Mouse (Mus musculus) forebrain, embryonic 14.5 days (tissue): ENCODE data around the gene Ffar2. TPM values are rescaled to one million over a fixed set of nuclear protein-coding genes. Genes with fewer than 3 reads are reported as not detected.

Source experiments
- ATAC-seq: fragments of 200-750 bp; cut with Nextera tagmentation; 2 replicates; pipeline ENCODE4 v1.8.0; 2017; ENCODE audit warnings: mild to moderate bottlenecking, moderate library complexity
- DNase-seq: peaks from one replicate; pipeline ENCODE4 v3.0.0-alpha.2; 2015; ENCODE audit warnings: low spot score
- H3K27ac ChIP-seq: fragments of 300-500 bp; sonication (generic); 2 replicates; pipeline ENCODE4 v1.5.1; 2014; ENCODE audit warnings: low read depth, mild to moderate bottlenecking, control low read depth, low read length, moderate library complexity
- H3K27me3 ChIP-seq: fragments of 300-500 bp; sonication (generic); replicated peaks from 2 replicates; pipeline ENCODE4 v1.6.1; 2014; ENCODE audit warnings: low read length, control low read depth, mixed read lengths; ENCODE audit not compliant: control insufficient read depth, insufficient read depth
- H3K36me3 ChIP-seq: fragments of 300-500 bp; sonication (generic); 2 replicates; pipeline ENCODE4 v1.6.1; 2014; ENCODE audit warnings: low read length, control low read depth; ENCODE audit not compliant: control insufficient read depth, insufficient read depth
- H3K4me1 ChIP-seq: fragments of 300-500 bp; sonication (generic); 2 replicates; pipeline ENCODE4 v1.6.1; 2014; ENCODE audit warnings: antibody characterized with exemption, low read length, control low read depth; ENCODE audit not compliant: control insufficient read depth, insufficient read depth
- H3K4me2 ChIP-seq: fragments of 300-500 bp; sonication (generic); 2 replicates; pipeline ENCODE4 v1.6.1; 2014; ENCODE audit warnings: mild to moderate bottlenecking, control low read depth, low read length
- H3K4me3 ChIP-seq: fragments of 300-500 bp; sonication (generic); 2 replicates; pipeline ENCODE4 v1.5.1; 2014; ENCODE audit warnings: low read depth, low read length, control low read depth
- H3K9ac ChIP-seq: fragments of 300-500 bp; sonication (generic); 2 replicates; pipeline ENCODE4 v1.6.1; 2014; ENCODE audit warnings: mild to moderate bottlenecking, low read length, control low read depth, moderate library complexity
- H3K9me3 ChIP-seq: fragments of 300-500 bp; sonication (generic); replicated peaks from 2 replicates; pipeline ENCODE4 v1.6.1; 2016; ENCODE audit warnings: low read length, control low read depth, mixed read lengths; ENCODE audit not compliant: control insufficient read depth
- WGBS: fragments of 180-500 bp; shearing (Covaris S2); extraction: QIAGEN DNeasy Blood & Tissue Kit; methylation state at CpG from one replicate; pipeline ENCODE4 v1.1.7; 2014; 5-methylcytosine and 5-hydroxymethylcytosine counted together
- polyA plus RNA-seq: library from polyadenylated mRNA; unstranded; fragments of >200 nt; fragmentation: Nextera tagmentation; extraction: Ambion mirVana; gene quantifications from 2 replicates; pipeline ENCODE4 v1.2.1, GENCODE M21; 2014

The Ffar2 gene
- polyA plus RNA-seq: 0.11 and 0.46 TPM in 2 replicates

DNA sequence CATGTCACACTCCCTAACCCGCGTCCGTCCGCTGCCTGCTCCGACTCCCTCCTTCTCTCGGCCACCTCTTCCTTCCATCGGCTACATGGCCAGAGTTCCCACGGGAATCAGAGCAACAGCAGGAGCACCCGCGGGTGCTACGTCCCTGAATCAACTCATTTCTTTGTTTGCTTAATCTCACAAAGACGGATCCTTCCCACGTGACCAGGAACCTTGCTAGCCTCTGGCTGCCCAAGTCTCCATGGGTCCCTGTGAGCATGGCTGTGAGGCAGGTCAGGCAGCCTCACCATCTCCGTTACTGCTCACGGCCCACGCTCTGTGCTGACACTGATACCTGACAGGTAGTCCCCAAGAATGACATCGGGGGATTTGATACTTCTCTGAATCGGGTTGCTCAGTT is at the start of gene Ffar2:
TSS of gene Ffar2 (minus strand) at position 101 of the 400 bp plus-strand sequence.
- Histone ChIP-seq H3K27ac (no peak within 1 kb of the TSS), H3K9me3 (no peaks in the 10 kb centered on the region), H3K4me3 (no peak within 1 kb of the TSS), H3K9ac (no peak within 1 kb of the TSS), H3K4me1 (no peaks in the 10 kb centered on the region), H3K36me3 (no peaks in the 10 kb centered on the region), H3K27me3 (no peaks in the 10 kb centered on the region), H3K4me2 (no peak within 1 kb of the TSS)
- WGBS: 92% methylated on average over 18 of the region's 18 CpGs
- ATAC-seq (no peak), DNase-seq (no peak)

DNA sequence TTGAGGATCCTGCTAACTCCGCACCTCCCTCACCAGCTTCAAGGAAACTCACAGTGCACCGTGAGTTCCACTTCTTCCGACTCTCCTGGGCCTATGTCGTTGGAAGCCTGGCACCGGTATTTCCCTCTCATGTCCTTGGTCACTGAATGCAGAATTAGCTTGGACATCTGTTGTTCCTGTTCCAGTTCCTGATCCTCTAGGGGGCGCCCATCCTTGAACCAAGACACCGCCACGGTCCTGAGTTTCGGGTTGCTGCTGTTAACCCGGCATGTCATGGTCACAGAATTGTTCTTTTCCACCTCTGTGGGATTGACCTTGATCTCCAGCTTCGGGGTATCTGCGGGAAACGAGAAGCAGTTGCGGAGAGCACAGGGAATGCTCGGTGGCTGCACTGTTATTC is 49.5 kb upstream of the Ffar2 start:
- no peak overlapping the region for H3K4me3 ChIP-seq
- no peaks in the 10 kb centered on the region for H3K36me3 ChIP-seq
- no peak overlapping the region for H3K4me2 ChIP-seq
- H3K27me3 ChIP-seq: no peaks in the 10 kb centered on the region
- no peak overlapping the region for H3K27ac ChIP-seq
- no peaks in the 10 kb centered on the region for H3K4me1 ChIP-seq
- ATAC-seq (no peak), DNase-seq (peak; percentile 64)
- no peaks in the 10 kb centered on the region for H3K9me3 ChIP-seq
- WGBS: 31% methylated on average over 15 of the region's 15 CpGs
- H3K9ac ChIP-seq: no peak overlapping the region

DNA sequence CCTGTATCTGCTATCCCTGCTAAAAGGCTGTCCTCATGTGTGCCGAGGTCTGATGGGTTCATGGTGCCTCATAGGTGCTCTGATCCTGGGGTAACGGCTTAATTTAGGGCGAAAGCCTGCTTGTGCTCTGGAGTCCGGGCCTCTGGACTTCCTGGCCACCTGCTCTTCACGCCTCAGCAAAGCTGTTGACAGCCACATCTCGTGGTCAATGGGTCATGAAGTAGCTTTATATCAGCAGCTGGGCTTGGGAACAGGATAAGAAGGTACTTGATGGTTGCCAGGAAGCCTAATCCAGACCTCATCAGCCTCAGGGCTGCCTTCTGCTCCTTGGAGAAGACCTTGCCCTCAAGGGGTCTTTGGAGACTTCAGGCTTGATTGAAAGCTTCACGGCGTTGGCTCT is 39.8 kb upstream of the Ffar2 start:
- H3K36me3 ChIP-seq: no peaks in the 10 kb centered on the region
- H3K27ac ChIP-seq: no peak overlapping the region
- no peak for ATAC-seq
- H3K4me1 ChIP-seq: no peaks in the 10 kb centered on the region
- H3K9me3 ChIP-seq: no peaks in the 10 kb centered on the region
- H3K4me2 ChIP-seq: no peak overlapping the region
- H3K27me3 ChIP-seq: no peaks in the 10 kb centered on the region
- 74% methylated on average over 8 of the region's 8 CpGs for WGBS
- H3K4me3 ChIP-seq: no peak overlapping the region
- H3K9ac ChIP-seq: no peak overlapping the region
- DNase-seq: no peak

DNA sequence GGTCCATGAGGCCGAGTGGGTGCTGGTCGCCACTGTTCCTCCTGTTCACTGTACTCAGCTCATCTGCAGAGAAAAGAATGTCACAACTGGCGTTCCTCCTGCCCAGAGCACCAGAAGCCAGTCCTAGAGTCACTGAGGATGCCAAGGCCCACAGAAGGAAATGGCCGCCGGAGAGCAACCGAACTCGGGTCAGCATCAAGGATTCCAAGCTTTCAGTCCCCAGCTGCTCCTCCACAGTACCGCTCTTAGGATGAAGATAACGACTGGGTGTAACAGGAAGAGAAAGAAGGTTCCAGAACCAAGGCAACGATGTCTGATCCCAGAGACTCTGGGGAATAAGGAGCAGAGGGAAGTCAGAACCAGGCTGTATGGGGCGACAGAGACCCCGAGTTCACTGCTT is 37.9 kb upstream of the Ffar2 start, which contains the start of gene Ffar1:
TSS of gene Ffar1 (minus strand) at position 101 of the 400 bp plus-strand sequence.
- 86% methylated on average over 12 of the region's 12 CpGs for WGBS
- no peak within 1 kb of the TSS for H3K27ac ChIP-seq
- DNase-seq (no peak), ATAC-seq (no peak)
- H3K4me2 ChIP-seq: no peak within 1 kb of the TSS
- H3K4me3 ChIP-seq: no peak within 1 kb of the TSS
- no peaks in the 10 kb centered on the region for H3K9me3 ChIP-seq
- H3K36me3 ChIP-seq: no peaks in the 10 kb centered on the region
- H3K4me1 ChIP-seq: no peaks in the 10 kb centered on the region
- H3K27me3 ChIP-seq: no peaks in the 10 kb centered on the region
- H3K9ac ChIP-seq: no peak within 1 kb of the TSS

DNA sequence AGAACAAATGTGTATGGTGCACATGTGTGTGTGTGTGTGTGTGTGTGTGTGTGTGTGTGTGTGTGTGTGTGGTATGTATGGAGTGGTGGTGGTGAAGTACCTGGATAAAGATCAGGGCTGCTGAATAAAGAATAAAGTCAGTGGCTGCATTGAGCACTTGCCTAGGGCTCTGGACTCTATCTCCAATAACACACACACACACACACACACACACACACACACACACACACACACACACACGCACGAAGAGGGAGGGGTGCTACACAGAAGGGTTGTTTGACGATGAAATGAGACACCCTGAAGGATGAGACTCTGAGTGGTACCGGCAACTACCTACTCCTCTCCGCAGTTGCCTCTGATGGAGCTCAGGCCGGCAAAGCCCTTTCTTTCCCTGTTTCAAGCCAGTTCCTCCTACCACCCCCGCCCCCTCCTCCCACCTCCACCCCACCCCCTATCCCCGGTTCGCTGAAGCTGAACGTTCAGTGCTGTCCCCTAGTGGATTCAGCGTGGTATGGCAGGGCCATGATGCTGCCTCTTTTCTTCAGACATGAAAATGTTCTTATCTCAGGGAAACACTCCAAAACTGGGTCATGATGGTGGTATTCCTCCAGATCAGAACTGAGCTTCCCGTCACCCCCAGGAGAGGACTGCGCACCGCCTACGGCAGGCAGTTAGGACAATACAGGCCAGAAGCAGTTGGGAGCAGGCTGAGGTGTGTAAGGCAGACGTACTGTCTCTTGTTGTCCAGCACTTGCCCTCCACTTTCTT is 36.2 kb upstream of the Ffar2 start:
- Histone ChIP-seq H3K27ac (no peak overlapping the region), H3K36me3 (no peaks in the 10 kb centered on the region), H3K9ac (peak overlapping the region; percentile 40; the same call in 1 of the 2 replicates), H3K4me3 (no peak overlapping the region), H3K27me3 (no peaks in the 10 kb centered on the region), H3K9me3 (no peaks in the 10 kb centered on the region), H3K4me1 (no peaks in the 10 kb centered on the region), H3K4me2 (peak overlapping the region; percentile 44)
- 7% methylated on average over 14 of the region's 16 CpGs for WGBS
- peak; percentile 86 for DNase-seq
- ATAC-seq: peak; percentile 66

DNA sequence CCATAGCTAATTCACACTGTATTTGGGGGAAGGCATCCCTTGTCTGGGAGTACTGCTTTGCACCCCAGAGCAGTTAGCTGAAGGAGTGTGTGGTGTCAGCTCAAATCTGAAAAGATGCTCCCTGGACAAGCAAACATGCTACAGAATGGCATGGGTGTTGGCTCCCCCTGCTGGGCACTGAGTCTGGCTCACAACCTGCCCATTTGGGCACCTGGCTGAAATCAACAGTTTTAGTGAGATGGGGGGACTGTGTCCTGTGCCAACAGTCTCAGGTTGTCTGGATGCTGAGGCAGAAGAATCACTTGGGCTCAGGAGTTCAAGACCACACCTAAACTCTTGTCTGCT is 35.7 kb upstream of the Ffar2 start:
- no peak overlapping the region for H3K27ac ChIP-seq
- DNase-seq: peak; percentile 76
- no peaks in the 10 kb centered on the region for H3K36me3 ChIP-seq
- H3K4me3 ChIP-seq: no peak overlapping the region
- H3K9me3 ChIP-seq: no peaks in the 10 kb centered on the region
- no peak overlapping the region for H3K9ac ChIP-seq
- H3K4me2 ChIP-seq: no peak overlapping the region; the same call in 1 of the 2 replicates
- H3K4me1 ChIP-seq: no peaks in the 10 kb centered on the region
- H3K27me3 ChIP-seq: no peaks in the 10 kb centered on the region
- ATAC-seq: peak; percentile 61; the same call in 1 of the 2 replicates

DNA sequence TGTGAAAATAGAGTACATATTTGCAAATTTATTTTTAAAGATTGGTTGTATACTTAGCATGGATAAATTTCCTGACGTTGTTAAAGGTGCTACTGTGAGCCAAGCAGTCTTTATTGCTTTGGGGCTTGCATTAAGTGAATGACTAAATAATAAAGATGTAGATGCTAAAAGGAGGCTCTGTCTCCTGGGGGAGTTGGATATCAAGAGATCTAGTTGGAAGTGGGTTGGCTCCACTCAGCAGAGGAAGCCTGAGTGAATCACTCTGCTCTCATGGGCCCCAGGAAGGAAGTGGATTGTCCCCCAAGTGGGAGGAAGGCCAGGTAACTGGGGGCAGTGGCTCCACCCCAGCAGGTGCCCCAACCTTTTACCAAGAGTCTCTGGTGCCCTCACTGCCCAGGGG is 34.2 kb upstream of the Ffar2 start:
- no peaks in the 10 kb centered on the region for H3K4me1 ChIP-seq
- no peak overlapping the region for H3K4me3 ChIP-seq
- no peak for DNase-seq
- H3K9me3 ChIP-seq: no peaks in the 10 kb centered on the region
- no peak overlapping the region for H3K9ac ChIP-seq
- H3K27me3 ChIP-seq: no peaks in the 10 kb centered on the region
- ATAC-seq: no peak
- no peak overlapping the region for H3K27ac ChIP-seq
- H3K36me3 ChIP-seq: no peaks in the 10 kb centered on the region
- H3K4me2 ChIP-seq: no peak overlapping the region
- 93% methylated on average over 1 of the region's 1 CpGs for WGBS

DNA sequence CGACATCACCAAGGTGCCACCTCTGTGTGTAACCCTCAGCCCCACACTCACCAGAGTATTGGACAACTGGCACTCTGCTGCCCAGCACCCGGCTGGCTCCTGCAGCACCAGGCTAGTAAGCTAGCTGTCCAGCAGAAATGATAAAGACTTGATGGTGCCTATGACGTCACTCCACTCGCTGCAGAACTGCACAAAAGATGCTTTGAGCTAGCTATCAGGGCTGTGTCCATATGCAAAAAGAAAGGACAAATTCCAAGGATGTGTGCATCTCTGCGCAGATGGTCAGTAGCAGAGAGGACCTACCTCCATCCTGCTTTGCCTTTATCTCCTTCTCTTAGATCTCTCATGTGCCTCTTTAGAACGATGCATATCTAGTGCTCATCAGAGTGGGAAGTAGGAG is 32.5 kb upstream of the Ffar2 start, which contains the start of gene Ffar3:
TSS of gene Ffar3 (minus strand) at position 101 of the 400 bp plus-strand sequence.
- ATAC-seq: no peak

DNA sequence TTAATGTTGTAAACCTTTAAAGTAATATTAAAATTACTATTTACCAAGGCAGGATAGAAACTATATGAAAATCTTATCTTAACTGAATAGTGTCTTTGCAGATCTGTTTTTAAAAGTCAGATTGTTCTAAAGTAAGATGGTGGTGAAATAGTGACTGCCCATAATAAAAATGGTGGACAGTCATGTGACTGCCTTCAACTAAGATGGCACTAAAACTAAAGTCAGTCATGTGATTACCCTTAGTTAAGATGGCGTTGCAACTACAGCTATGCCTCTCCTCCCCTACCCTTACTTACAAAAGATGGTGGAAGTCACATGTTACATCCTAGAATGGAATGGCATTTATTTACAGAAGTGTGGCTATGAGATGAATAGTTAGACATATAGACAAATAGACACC is 27.8 kb upstream of the Ffar2 start:
- Histone ChIP-seq H3K36me3 (no peaks in the 10 kb centered on the region), H3K9me3 (no peaks in the 10 kb centered on the region), H3K27me3 (no peaks in the 10 kb centered on the region), H3K4me3 (no peak overlapping the region), H3K4me1 (no peaks in the 10 kb centered on the region), H3K4me2 (no peak overlapping the region), H3K9ac (no peak overlapping the region), H3K27ac (no peak overlapping the region)
- no peak for DNase-seq
- 83% methylated on average over 1 of the region's 1 CpGs for WGBS
- ATAC-seq: no peak

More for the DNA sequence above, 32.5 kb upstream of the Ffar2 start, which contains the start of gene Ffar3:
- no peak within 1 kb of the TSS for H3K27ac ChIP-seq
- H3K4me2 ChIP-seq: no peak within 1 kb of the TSS
- H3K36me3 ChIP-seq: no peaks in the 10 kb centered on the region
- no peak within 1 kb of the TSS for H3K4me3 ChIP-seq
- no peaks in the 10 kb centered on the region for H3K9me3 ChIP-seq
- H3K27me3 ChIP-seq: no peaks in the 10 kb centered on the region
- 86% methylated on average over 6 of the region's 6 CpGs for WGBS
- DNase-seq: no peak
- H3K4me1 ChIP-seq: no peaks in the 10 kb centered on the region
- H3K9ac ChIP-seq: no peak within 1 kb of the TSS
